Mouse (Mus musculus) mesoderm, embryonic 11.5 days (tissue): Measurements from ENCODE around the gene Sacs.
A peak's percentile ranks its signal among the peaks of the same experiment; 100 is the strongest.

Experiments
- DNase-seq: peaks from one replicate; pipeline ENCODE4 v3.0.0-alpha.2; 2012; ENCODE audit warnings: low read depth, low spot score

Sacs gene

GRCm38 (mm10) chr14:61237101-61237654 is 98.9 kb downstream of the Sacs start:
- DNase-seq: no peak

GRCm38 (mm10) chr14:61238751-61239150 is 100.5 kb downstream of the Sacs start:
- DNase-seq: no peak

- DNase-seq: peak; percentile 57
Measured at GRCm38 (mm10) chr14:61242611-61243010, 104.4 kb downstream of the Sacs start.

- DNase-seq: no peak
Measured at GRCm38 (mm10) chr14:61246444-61246843, 108.2 kb downstream of the Sacs start.

- no peak for DNase-seq
Measured at GRCm38 (mm10) chr14:61252596-61253388, 114.5 kb downstream of the Sacs start.

- no peak for DNase-seq
Measured at GRCm38 (mm10) chr14:61258352-61258751, 120.1 kb downstream of the Sacs start, which contains the start of gene Sgcg. Sgcg (minus strand) TSS chr14:61258490.

- no peak for DNase-seq
Measured at GRCm38 (mm10) chr14:61259084-61259483, 120.8 kb downstream of the Sacs start.

- no peak for DNase-seq
Measured at GRCm38 (mm10) chr14:61267908-61268475, 129.7 kb downstream of the Sacs start.

DNA sequence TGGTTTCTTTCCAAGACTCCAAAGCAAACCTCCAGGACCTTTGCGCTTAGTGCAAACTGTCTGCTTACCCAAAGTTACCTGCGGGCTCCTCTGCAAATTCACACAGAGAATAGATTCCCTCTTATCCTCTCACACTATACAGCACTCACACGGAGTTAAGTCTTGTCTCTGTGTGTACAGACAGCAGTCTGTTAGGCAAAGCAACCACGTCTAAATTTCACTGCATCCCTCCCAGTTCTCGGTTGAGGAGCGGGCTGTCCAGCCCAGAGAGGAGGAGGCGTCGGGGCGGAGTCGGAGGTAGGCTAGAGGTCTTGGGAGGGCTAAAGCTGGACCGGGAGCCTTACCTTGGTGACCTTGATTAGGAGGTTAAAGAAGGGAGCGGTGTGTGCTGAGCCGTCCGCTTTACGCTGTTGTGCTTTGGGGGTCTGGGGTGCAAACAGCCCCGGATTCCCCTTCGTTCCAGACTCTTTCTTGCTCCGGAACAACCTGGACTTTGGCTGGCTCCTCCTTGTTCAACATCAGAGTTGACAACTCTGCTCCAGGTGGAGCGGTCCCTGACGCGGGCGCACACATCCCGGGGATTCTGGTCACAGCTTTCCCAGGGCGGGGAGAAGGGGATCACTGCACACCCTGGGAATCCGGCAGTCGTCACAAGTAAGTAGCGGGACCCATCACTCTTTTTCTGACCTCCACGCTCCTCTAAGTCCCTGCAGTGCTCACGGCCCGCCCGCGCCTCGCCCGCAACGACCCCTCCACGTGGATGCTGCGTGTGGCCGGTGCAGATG is 136.3 kb downstream of the Sacs start:
- no peak for DNase-seq

- peak; percentile 32 for DNase-seq
Measured at GRCm38 (mm10) chr14:61277285-61277684, 139.0 kb downstream of the Sacs start.

- no peak for DNase-seq
Measured at GRCm38 (mm10) chr14:61278676-61279300, 140.5 kb downstream of the Sacs start.

DNA sequence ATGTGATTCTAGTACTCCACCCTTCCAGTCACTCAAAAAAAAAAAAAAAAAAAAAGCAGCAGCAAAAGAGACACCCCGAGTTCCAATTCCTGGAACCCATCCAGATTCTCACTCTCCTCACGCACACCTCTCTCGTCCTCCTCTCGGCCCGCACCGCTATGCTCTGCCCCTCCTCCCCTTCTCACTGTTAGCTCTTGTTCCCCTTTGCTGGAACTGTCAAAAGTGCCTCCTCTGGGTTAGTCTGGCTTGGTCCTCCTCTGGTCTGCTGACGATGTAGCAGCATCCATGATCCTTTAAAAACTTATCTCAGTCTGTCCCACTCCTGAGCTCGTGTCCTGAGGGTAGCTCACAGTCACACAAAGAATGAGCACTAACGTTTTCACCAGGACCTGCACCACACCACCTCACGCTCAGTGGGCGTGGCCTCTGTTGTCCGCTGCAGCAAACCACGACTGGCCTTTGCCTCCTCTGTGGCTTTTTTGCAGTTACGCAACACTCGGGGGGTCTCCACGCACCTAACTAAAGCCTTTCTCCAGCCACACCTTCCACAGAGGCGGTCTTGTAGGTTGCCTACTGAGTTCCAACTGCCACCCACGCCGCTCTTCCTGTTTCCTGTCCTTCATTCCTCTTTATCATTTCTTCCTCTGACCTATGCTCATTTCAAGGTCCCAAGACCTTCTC is 150.5 kb downstream of the Sacs start:
- no peak for DNase-seq
